Mouse (Mus musculus): ENCODE data around the gene Uvssa. TPM values are rescaled to one million over a fixed set of nuclear protein-coding genes. Genes with fewer than 3 reads are reported as not detected.
A peak's percentile ranks its signal among the peaks of the same experiment; 100 is the strongest.

Gene Uvssa
- total RNA-seq, 2 experiments from 2014 or later = 5.6 to 7.4 TPM

GRCm38 (mm10) chr5:33372331-33373038, 5.9 kb upstream of the Uvssa start:
- peak; percentile 22 for DNase-seq

GRCm38 (mm10) chr5:33377176-33377575, 1.2 kb upstream of the Uvssa start:
- DNase-seq = no peak

- peak; percentile 36 for DNase-seq
Measured at GRCm38 (mm10) chr5:33377801-33378301, 498 bp upstream of the Uvssa start.

- DNase-seq = no peak
Measured at GRCm38 (mm10) chr5:33387550-33387949, 9.2 kb downstream of the Uvssa start.

- DNase-seq = peak; percentile 73
Measured at GRCm38 (mm10) chr5:33393803-33394202, 15.5 kb downstream of the Uvssa start.

GRCm38 (mm10) chr5:33395693-33396092, 17.3 kb downstream of the Uvssa start:
- no peak for DNase-seq

- no peak for DNase-seq
Measured at GRCm38 (mm10) chr5:33396828-33397227, 18.5 kb downstream of the Uvssa start.

GRCm38 (mm10) chr5:33400819-33401218, 22.5 kb downstream of the Uvssa start:
- DNase-seq = no peak

GRCm38 (mm10) chr5:33420313-33420712, 42.0 kb downstream of the Uvssa start:
- DNase-seq = no peak

GRCm38 (mm10) chr5:33427461-33427860, 49.1 kb downstream of the Uvssa start:
- no peak for DNase-seq

- DNase-seq = no peak
Measured at GRCm38 (mm10) chr5:33430106-33430505, 51.8 kb downstream of the Uvssa start.

GRCm38 (mm10) chr5:33430511-33431172, 52.3 kb downstream of the Uvssa start:
- DNase-seq = no peak

GRCm38 (mm10) chr5:33431173-33432005, 53.0 kb downstream of the Uvssa start:
- DNase-seq = no peak

GRCm38 (mm10) chr5:33432057-33432935, 53.9 kb downstream of the Uvssa start:
- no peak for DNase-seq

- no peak for DNase-seq
Measured at GRCm38 (mm10) chr5:33433201-33434138, 55.1 kb downstream of the Uvssa start, which contains the start of gene Nkx1-1. TSS of gene Nkx1-1 (minus strand) at chr5:33433976.

- DNase-seq = no peak
Measured at GRCm38 (mm10) chr5:33434141-33434780, 55.9 kb downstream of the Uvssa start.

GRCm38 (mm10) chr5:33435151-33435550, 56.8 kb downstream of the Uvssa start:
- no peak for DNase-seq

GRCm38 (mm10) chr5:33435941-33436340, 57.6 kb downstream of the Uvssa start:
- no peak for DNase-seq

- DNase-seq = peak; percentile 99
Measured at GRCm38 (mm10) chr5:33438214-33438613, 59.9 kb downstream of the Uvssa start.
